22 mouse cellular contexts compared by ENCODE assay signal in genomic region chr15:12742117-12742906, GRCm38 (mm10). TPM values are rescaled to one million over a fixed set of nuclear protein-coding genes. Genes with fewer than 3 reads are reported as not detected.
A peak's percentile ranks its signal among the peaks of the same experiment; 100 is the strongest.
DNase-seq lines count a peak whose midpoint lies in the region; ATAC-seq and TF ChIP-seq lines count a peak whose summit lies in the region.
"Had no signal": no experiment of that assay in that cellular context is flagged by ENCODE, and none has a peak within 500 bp of the region (broad histone marks: within the 10 kb centered on the region; RNA-seq: fewer than 3 reads in every experiment).

No protein-coding gene starts in this region.

- WGBS in liver, embryonic 13.5 days (ENCODE audit: insufficient replicate concordance), result 33% methylated on average over 6 of the region's 6 CpGs
- 59% methylated on average over 6 of the region's 6 CpGs for WGBS in liver, embryonic 11.5 days
- WGBS in liver, embryonic 14.5 days (ENCODE audit: insufficient replicate concordance), result 27% methylated on average over 6 of the region's 6 CpGs
- WGBS in stomach, postnatal 0 days, result 50% methylated on average over 6 of the region's 6 CpGs

- H3K27me3 ChIP-seq in liver, embryonic 13.5 days, result peaks cover 45% of the 10 kb centered on the region
- peaks cover 33% of the 10 kb centered on the region for H3K27me3 ChIP-seq in liver, embryonic 11.5 days (replicated peaks; ENCODE audit: control insufficient read depth, insufficient read depth, low read length)
- H3K27me3 ChIP-seq in MEL (ENCODE audit: control insufficient read depth in 1 of 2, insufficient read depth in 2 of 2, low read length in 2 of 2), result no peaks in the 10 kb centered on the region
- H3K27me3 ChIP-seq in liver, embryonic 14.5 days (ENCODE audit: control insufficient read depth, insufficient read depth, low read length), result peaks cover 41% of the 10 kb centered on the region
- no peaks in the 10 kb centered on the region for H3K27me3 ChIP-seq in stomach, postnatal 0 days (ENCODE audit: control insufficient read depth, insufficient read depth, low read length)

- no peak for TF ChIP-seq RAD21 in MEL (IDR thresholded peaks at IDR 0.05; ENCODE audit: low read depth, low read length)

- TF ChIP-seq CTCF in MEL (IDR thresholded peaks at IDR 0.05 in 2 of 3, conservative IDR thresholded peaks at IDR 0.05 in 1 of 3; ENCODE audit: control insufficient read depth in 1 of 3, insufficient read depth in 1 of 3, low read depth in 2 of 3, low read length in 3 of 3, poor library complexity in 1 of 3, severe bottlenecking in 1 of 3), result no peak
- TF ChIP-seq CTCF in liver, embryonic 14.5 days (IDR thresholded peaks at IDR 0.05; ENCODE audit: low read depth), result no peak
- TF ChIP-seq CTCF in stomach, postnatal 0 days (IDR thresholded peaks at IDR 0.05; ENCODE audit: low read depth), result no peak

- H3K4me3 ChIP-seq in liver, embryonic 13.5 days (replicated peaks), result no peak overlapping the region
- no peak overlapping the region for H3K4me3 ChIP-seq in liver, embryonic 11.5 days (ENCODE audit: low read depth, low read length)
- H3K4me3 ChIP-seq in MEL (ENCODE audit: control insufficient read depth in 1 of 2, insufficient read depth in 1 of 2, low read depth in 2 of 2, low read length in 2 of 2), result no peak overlapping the region
- no peak overlapping the region for H3K4me3 ChIP-seq in liver, embryonic 14.5 days (ENCODE audit: insufficient read depth in 1 of 2, low read depth in 2 of 2, low read length in 2 of 2)
- no peak overlapping the region for H3K4me3 ChIP-seq in stomach, postnatal 0 days (ENCODE audit: low read depth, low read length)
- H3K4me3 ChIP-seq: embryonic facial prominence, embryonic 15.5 days; erythroblast, embryonic 14.5 days; heart, embryonic 12.5 days; hindbrain, embryonic 10.5 days had no signal

- TF ChIP-seq POLR2A in MEL (IDR thresholded peaks at IDR 0.05; ENCODE audit: control insufficient read depth in 1 of 2, insufficient read depth in 1 of 2, low read depth in 1 of 2, low read length in 2 of 2, poor library complexity in 1 of 2), result no peak

- H3K4me1 ChIP-seq in liver, embryonic 13.5 days (replicated peaks), result peaks cover 27% of the 10 kb centered on the region
- H3K4me1 ChIP-seq in liver, embryonic 11.5 days (replicated peaks; ENCODE audit: control insufficient read depth, insufficient read depth, low read length), result peaks cover 4% of the 10 kb centered on the region; the same call in 1 of the 2 replicates
- H3K4me1 ChIP-seq in MEL (ENCODE audit: control insufficient read depth in 1 of 2, insufficient read depth in 2 of 2, low read length in 2 of 2), result peaks cover 0 to 11% of the 10 kb centered on the region in 2 experiments; a peak in 3 of 4 replicates
- peaks cover 0 to 11% of the 10 kb centered on the region in 2 experiments; a peak in 2 of 4 replicates for H3K4me1 ChIP-seq in liver, embryonic 14.5 days (replicated peaks; ENCODE audit: control insufficient read depth in 2 of 2, insufficient read depth in 2 of 2, low read length in 1 of 2)
- no peaks in the 10 kb centered on the region for H3K4me1 ChIP-seq in stomach, postnatal 0 days (replicated peaks; ENCODE audit: control insufficient read depth, insufficient read depth)

- 0 out of 2 replicates have a peak, but pooled peaks cover 3% of the 10 kb centered on the region for H3K9me3 ChIP-seq in liver, embryonic 13.5 days (replicated peaks)
- H3K9me3 ChIP-seq in liver, embryonic 11.5 days (ENCODE audit: control insufficient read depth, low read length), result no peaks in the 10 kb centered on the region
- no peaks in the 10 kb centered on the region for H3K9me3 ChIP-seq in MEL (replicated peaks; ENCODE audit: insufficient read depth, low read length)
- no peaks in the 10 kb centered on the region for H3K9me3 ChIP-seq in liver, embryonic 14.5 days (ENCODE audit: control insufficient read depth, low read length)
- no peaks in the 10 kb centered on the region for H3K9me3 ChIP-seq in stomach, postnatal 0 days (ENCODE audit: control insufficient read depth, low read length)
- H3K9me3 ChIP-seq: embryonic facial prominence, embryonic 15.5 days had no signal

- intact Hi-C loops in gastrocnemius, postnatal 14 days (cut with DNase I; ENCODE audit: low total_unique reads), result no loop called here

- peak; percentile 68 to 87 for TF ChIP-seq EP300 in MEL (IDR thresholded peaks at IDR 0.05; ENCODE audit: low read depth in 1 of 2, low read length in 2 of 2)
- TF ChIP-seq EP300 in liver, embryonic 14.5 days (IDR thresholded peaks at IDR 0.05; ENCODE audit: low read depth), result peak; percentile 72
- no peak for TF ChIP-seq EP300 in stomach, postnatal 0 days (optimal IDR thresholded peaks at IDR 0.05)

- DNase-seq in liver, embryonic 13.5 days, result peak; percentile 24
- DNase-seq in liver, embryonic 11.5 days (ENCODE audit: low spot score), result no peak
- peak; percentile 72 for DNase-seq in MEL (ENCODE audit: low read depth, low spot score)
- peak in 2 of 3 experiments; percentile 10 to 24 for DNase-seq in liver, embryonic 14.5 days (ENCODE audit: low read depth in 3 of 3, low spot score in 3 of 3)
- no peak for DNase-seq in stomach, postnatal 0 days (ENCODE audit: low spot score)
- no peak for DNase-seq in gastrocnemius, postnatal 14 days
- DNase-seq in adrenal gland, adult 8-10 months, result no peak
- no peak for DNase-seq in layer of hippocampus, postnatal 25 days (ENCODE audit: extremely low spot score in 1 of 2, low spot score in 1 of 2)
- DNase-seq: adrenal gland, postnatal 25 days; cerebellum, adult 11 months; cerebellum, adult 8-10 months; cerebellum, postnatal 14 days; embryo, embryonic 11 days; gastrocnemius, postnatal 25 days had no signal

- no peak overlapping the region for H3K9ac ChIP-seq in liver, embryonic 13.5 days
- H3K9ac ChIP-seq in liver, embryonic 11.5 days (ENCODE audit: low read depth, low read length), result no peak overlapping the region
- H3K9ac ChIP-seq in MEL (ENCODE audit: control insufficient read depth, low read depth, low read length, poor library complexity, severe bottlenecking), result no peak overlapping the region
- H3K9ac ChIP-seq in liver, embryonic 14.5 days (replicated peaks), result no peak overlapping the region
- no peak overlapping the region for H3K9ac ChIP-seq in stomach, postnatal 0 days (ENCODE audit: low read length)
- H3K9ac ChIP-seq: embryonic facial prominence, embryonic 15.5 days; heart, embryonic 12.5 days; hindbrain, embryonic 14.5 days had no signal

- H3K4me2 ChIP-seq in liver, embryonic 13.5 days, result no peak overlapping the region
- no peak overlapping the region for H3K4me2 ChIP-seq in liver, embryonic 11.5 days
- no peak overlapping the region for H3K4me2 ChIP-seq in liver, embryonic 14.5 days (ENCODE audit: low read depth)
- no peak overlapping the region for H3K4me2 ChIP-seq in stomach, postnatal 0 days (replicated peaks; ENCODE audit: low read depth)
- H3K4me2 ChIP-seq: embryonic facial prominence, embryonic 15.5 days; heart, embryonic 12.5 days; hindbrain, embryonic 14.5 days had no signal

- no peak for ATAC-seq in liver, embryonic 13.5 days (ENCODE audit: low read depth)
- no peak for ATAC-seq in liver, embryonic 11.5 days (replicated peaks; ENCODE audit: low FRiP score)
- ATAC-seq in liver, embryonic 14.5 days (ENCODE audit: insufficient read depth), result peak; percentile 38; the same call in 1 of the 2 replicates
- ATAC-seq in stomach, postnatal 0 days (ENCODE audit: low FRiP score, low TSS enrichment), result peak; percentile 36; the same call in 1 of the 2 replicates
- ATAC-seq: activated CD4-positive, CD25-positive, alpha-beta regulatory T cell, adult 4 months; forebrain, embryonic 16.5 days; Patski had no signal

- H3K79me2 ChIP-seq in MEL (ENCODE audit: control insufficient read depth, insufficient read depth, low read length, poor library complexity), result no peaks in the 10 kb centered on the region

- H3K36me3 ChIP-seq in liver, embryonic 13.5 days, result no peaks in the 10 kb centered on the region
- H3K36me3 ChIP-seq in liver, embryonic 11.5 days (ENCODE audit: control insufficient read depth, insufficient read depth, low read length), result no peaks in the 10 kb centered on the region
- peaks cover 0 to 3% of the 10 kb centered on the region in 2 experiments; a peak in 1 of 4 replicates for H3K36me3 ChIP-seq in MEL (ENCODE audit: control insufficient read depth in 1 of 2, insufficient read depth in 2 of 2, low read length in 2 of 2)
- no peaks in the 10 kb centered on the region for H3K36me3 ChIP-seq in liver, embryonic 14.5 days (replicated peaks; ENCODE audit: control insufficient read depth, insufficient read depth, low read depth)
- no peaks in the 10 kb centered on the region for H3K36me3 ChIP-seq in stomach, postnatal 0 days (ENCODE audit: control insufficient read depth, insufficient read depth, low read length)
- H3K36me3 ChIP-seq: embryonic facial prominence, embryonic 15.5 days; heart, embryonic 12.5 days; hindbrain, embryonic 10.5 days had no signal

- no peak overlapping the region for H3K27ac ChIP-seq in liver, embryonic 13.5 days
- no peak overlapping the region for H3K27ac ChIP-seq in liver, embryonic 11.5 days (ENCODE audit: low read depth, low read length)
- H3K27ac ChIP-seq in MEL (ENCODE audit: control insufficient read depth, low read depth, low read length), result peak overlapping the region; percentile 58
- no peak overlapping the region for H3K27ac ChIP-seq in liver, embryonic 14.5 days
- no peak overlapping the region for H3K27ac ChIP-seq in stomach, postnatal 0 days (replicated peaks)
- H3K27ac ChIP-seq: embryonic facial prominence, embryonic 15.5 days; hindbrain, embryonic 10.5 days; hindbrain, embryonic 14.5 days had no signal

TF ChIP-seq in MEL, 35 proteins besides CTCF, POLR2A, EP300 and RAD21 (continues in another document):
- TF ChIP-seq TAL1 (IDR thresholded peaks at IDR 0.05; ENCODE audit: low read length) (peak; percentile 54), GATA1 (IDR thresholded peaks at IDR 0.05; ENCODE audit: low read depth, low read length) (peak; percentile 83), TCF12 (IDR thresholded peaks at IDR 0.05; ENCODE audit: low read depth, low read length) (peak; percentile 93), BHLHE40 (IDR thresholded peaks at IDR 0.05; ENCODE audit: borderline replicate concordance, low read depth, low read length) (peak; percentile 25; the same call in 1 of the 2 replicates), ELF1 (IDR thresholded peaks at IDR 0.05; ENCODE audit: low read depth, low read length) (0 out of 2 replicates have a peak, but pooled peaks have one; percentile 10)

RNA-seq across cellular contexts. Expression of gene Pdzd2, which starts 2.6 kb away (rescaled TPM):
- polyA plus RNA-seq in liver, embryonic 13.5 days (2015; fragmentation: Nextera tagmentation; extraction: Ambion mirVana), result 1.4 and 1.5 TPM in 2 replicates
- polyA plus RNA-seq in liver, embryonic 11.5 days (2014; fragmentation: Nextera tagmentation; extraction: Ambion mirVana), result 8.2 and 9.1 TPM in 2 replicates
- total RNA-seq in MEL (2012; rRNA removed), result 0.10 and 0.15 TPM in 2 replicates
- under 1 TPM in 1 of 2 experiments, not detected in 1; 0.33 TPM for polyA plus RNA-seq in MEL (2012; ENCODE audit: insufficient read depth in 1 of 2, insufficient read length in 2 of 2, low read depth in 1 of 2, low replicate concordance in 2 of 2, missing spikeins in 1 of 2)
- 0.19 TPM in 2 replicates for polyA plus RNA-seq in liver, embryonic 14.5 days (2012; rRNA removed)
- 0.68 and 0.89 TPM in 2 replicates for polyA plus RNA-seq in liver, embryonic 14.5 days (2014; fragmentation: Nextera tagmentation; extraction: Ambion mirVana)
- 19.1 and 19.9 TPM in 2 replicates for polyA plus RNA-seq in stomach, postnatal 0 days (2015; fragmentation: Nextera tagmentation; extraction: Ambion mirVana)
- 10 to 100 TPM; 31.5 to 34.4 TPM for total RNA-seq in gastrocnemius, postnatal 14 days (2021)
- total RNA-seq in adrenal gland, adult 8-10 months (2022), result 10 to 100 TPM; 14.8 to 29.7 (median 21.7) TPM
- total RNA-seq in layer of hippocampus, postnatal 25 days (2021), result 10 to 100 TPM; 49.4 to 56.4 TPM

Comparison
In these comparisons a context has a peak if more than half of its experiments do, and no peak if none do; other contexts are left out.
1. ATAC-seq: peak in liver, embryonic 14.5 days (single experiment) and stomach, postnatal 0 days (single experiment); none in liver, embryonic 13.5 days (single experiment) and liver, embryonic 11.5 days (single experiment).
2. DNase-seq: peak in liver, embryonic 13.5 days (single experiment), MEL (single experiment) and liver, embryonic 14.5 days (2 of 3); none in liver, embryonic 11.5 days (single experiment), stomach, postnatal 0 days (single experiment), gastrocnemius, postnatal 14 days (single experiment), adrenal gland, adult 8-10 months (single experiment) and layer of hippocampus, postnatal 25 days (0 of 2).